Mouse (Mus musculus): ENCODE data around the gene Foxp1.

GRCm38 (mm10) chr6:99107674-99108073 lies 414.8 kb downstream of the Foxp1 start:
- TF ChIP-seq POLR2A (IDR thresholded peaks at IDR 0.05; ENCODE audit: low read depth, low read length), result no peak
- no peak for TF ChIP-seq CTCF (IDR thresholded peaks at IDR 0.05; ENCODE audit: extremely low read depth, insufficient read depth, insufficient read length, insufficient replicate concordance)
